Mouse (Mus musculus): ENCODE data around the gene Pm20d1. TPM values are rescaled to one million over a fixed set of nuclear protein-coding genes. Genes with fewer than 3 reads are reported as not detected.

Pm20d1 gene
- total RNA-seq, 1 experiment from 2014 or later = not detected

DNA sequence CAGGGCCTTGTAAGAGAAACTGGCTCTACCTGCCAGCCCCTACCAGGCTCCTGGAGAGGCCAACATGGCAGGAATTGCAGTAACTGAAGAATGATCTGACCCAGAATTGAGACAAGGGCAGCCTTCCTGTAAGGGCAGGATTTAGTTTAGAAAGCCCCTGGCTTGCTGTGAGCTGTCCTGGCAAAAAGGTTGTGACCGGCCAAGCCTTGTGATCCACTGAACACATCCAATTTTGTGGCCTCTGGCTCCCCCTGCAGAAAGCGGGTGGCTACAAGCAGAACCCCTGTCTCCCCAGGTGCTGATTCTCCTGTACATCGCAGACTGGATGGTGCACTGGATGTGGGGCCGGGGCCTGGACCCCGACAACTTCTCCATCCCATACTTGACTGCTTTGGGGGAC, 49.1 kb downstream of the Pm20d1 start:
- ATAC-seq (replicated peaks in 1 of 2; ENCODE audit: insufficient read depth in 1 of 2, low FRiP score in 2 of 2, low TSS enrichment in 1 of 2, low read depth in 1 of 2, poor library complexity in 2 of 2, severe bottlenecking in 2 of 2) = peak; percentile 31 to 33; a peak in 1 of 4 replicates

GRCm38 (mm10) chr1:131861811-131862210, 64.6 kb downstream of the Pm20d1 start:
- ATAC-seq (replicated peaks in 1 of 2; ENCODE audit: insufficient read depth in 1 of 2, low FRiP score in 2 of 2, low TSS enrichment in 1 of 2, low read depth in 1 of 2, poor library complexity in 2 of 2, severe bottlenecking in 2 of 2) = no peak

DNA sequence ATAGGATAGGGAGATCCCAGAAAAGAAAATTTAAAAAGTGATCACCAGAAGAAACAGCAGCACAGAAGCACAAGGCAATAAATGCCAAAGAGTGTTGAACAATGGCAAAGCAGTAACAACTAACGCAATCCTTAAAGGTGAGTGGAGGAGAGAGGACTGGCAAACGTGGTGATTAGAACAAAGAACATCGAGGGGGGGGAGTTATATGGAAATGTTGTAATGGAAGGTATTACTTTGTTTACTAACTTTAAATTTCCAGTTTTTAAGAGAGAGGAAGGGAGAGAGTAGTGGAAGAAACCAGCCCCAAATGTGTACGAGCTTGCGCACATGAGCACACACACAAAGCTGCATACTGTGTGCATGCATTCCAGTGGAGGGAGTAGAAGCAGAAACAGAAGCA, 68.4 kb downstream of the Pm20d1 start:
- ATAC-seq (replicated peaks in 1 of 2; ENCODE audit: insufficient read depth in 1 of 2, low FRiP score in 2 of 2, low TSS enrichment in 1 of 2, low read depth in 1 of 2, poor library complexity in 2 of 2, severe bottlenecking in 2 of 2) = no peak

DNA sequence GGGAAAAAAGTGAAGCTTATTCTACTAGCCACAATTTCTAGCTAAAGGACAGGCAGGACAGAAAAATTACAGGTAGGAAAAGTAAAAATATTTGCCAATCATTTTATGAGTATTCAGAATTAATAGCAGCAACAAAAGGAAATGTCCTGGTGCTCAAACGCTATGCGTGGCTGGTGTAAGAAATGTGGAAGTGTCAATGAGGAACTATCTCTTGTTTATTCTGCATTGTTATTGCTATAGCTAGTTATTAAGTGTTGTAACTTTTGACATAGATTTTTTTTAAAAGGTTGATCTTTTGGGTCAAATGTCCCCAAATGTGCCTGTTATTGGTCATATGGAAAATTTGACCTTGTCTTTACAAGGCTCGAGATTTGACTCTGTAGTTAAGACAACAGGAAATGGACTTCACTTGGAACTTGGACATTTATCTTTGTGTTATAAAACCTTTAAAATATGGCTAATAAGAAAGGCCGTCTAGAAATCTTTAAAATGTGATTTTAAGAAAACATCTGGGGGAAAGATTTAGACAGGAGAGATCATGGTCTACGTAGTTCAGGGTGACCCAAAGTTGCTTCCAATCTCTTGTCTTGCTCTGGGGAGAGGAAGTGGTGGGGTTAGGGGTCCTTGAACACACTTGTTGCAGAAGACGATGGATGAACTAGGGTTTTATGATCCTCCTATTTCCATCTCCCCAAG, 69.3 kb downstream of the Pm20d1 start:
- no peak for ATAC-seq (replicated peaks in 1 of 2; ENCODE audit: insufficient read depth in 1 of 2, low FRiP score in 2 of 2, low TSS enrichment in 1 of 2, low read depth in 1 of 2, poor library complexity in 2 of 2, severe bottlenecking in 2 of 2)

DNA sequence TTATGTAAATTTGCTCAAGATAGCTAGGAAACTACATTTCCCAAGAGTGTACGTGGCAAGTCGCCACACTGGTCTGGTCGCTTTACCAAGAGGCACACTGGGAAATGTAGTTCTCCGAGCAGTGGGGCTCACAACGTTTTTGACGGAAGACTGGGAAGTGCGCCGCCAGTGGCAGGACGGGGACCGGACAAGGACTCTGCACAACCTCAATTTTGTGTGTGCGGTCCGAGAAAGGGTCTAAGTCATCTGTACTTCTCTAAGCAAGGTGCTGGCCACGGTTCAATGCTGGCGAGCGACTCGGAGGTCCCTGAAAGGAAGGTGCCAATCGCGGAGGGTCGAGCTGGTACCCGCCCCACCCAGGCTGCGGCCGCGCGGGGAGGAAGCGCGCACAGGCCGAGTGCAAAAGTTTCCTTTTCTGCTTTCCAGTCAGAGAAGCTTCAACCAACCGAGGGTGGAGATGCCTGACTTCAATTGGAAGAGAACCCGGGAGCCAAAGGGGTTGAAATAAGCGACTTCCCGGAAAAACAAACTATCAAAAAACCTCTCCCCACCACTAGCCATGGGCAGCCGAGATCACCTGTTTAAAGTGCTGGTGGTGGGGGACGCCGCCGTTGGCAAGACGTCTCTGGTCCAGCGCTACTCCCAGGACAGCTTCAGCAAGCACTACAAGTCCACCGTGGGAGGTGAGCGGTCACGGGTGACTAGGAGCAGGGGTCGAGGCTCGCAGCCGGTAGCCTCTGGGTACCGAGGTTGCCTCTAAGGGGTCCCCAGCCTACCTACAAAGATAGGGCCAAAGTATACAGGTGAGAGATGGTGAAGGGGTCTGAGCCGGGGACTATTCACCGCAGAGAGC, 70.1 kb downstream of the Pm20d1 start, which contains the start of gene Rab29:
Gene Rab29, plus strand, starts transcription at position 132 of the 853 bp plus-strand sequence.
- peak; percentile 95 to 97 for ATAC-seq (replicated peaks in 1 of 2; ENCODE audit: insufficient read depth in 1 of 2, low FRiP score in 2 of 2, low TSS enrichment in 1 of 2, low read depth in 1 of 2, poor library complexity in 2 of 2, severe bottlenecking in 2 of 2)

GRCm38 (mm10) chr1:131867946-131868290, 70.7 kb downstream of the Pm20d1 start:
- ATAC-seq (replicated peaks in 1 of 2; ENCODE audit: insufficient read depth in 1 of 2, low FRiP score in 2 of 2, low TSS enrichment in 1 of 2, low read depth in 1 of 2, poor library complexity in 2 of 2, severe bottlenecking in 2 of 2) = peak in 1 of 2 experiments; percentile 30; a peak in 2 of 4 replicates

GRCm38 (mm10) chr1:131869561-131869960, 72.4 kb downstream of the Pm20d1 start:
- no peak for ATAC-seq (replicated peaks in 1 of 2; ENCODE audit: insufficient read depth in 1 of 2, low FRiP score in 2 of 2, low TSS enrichment in 1 of 2, low read depth in 1 of 2, poor library complexity in 2 of 2, severe bottlenecking in 2 of 2)

Other genes starting within 250 kb of the Pm20d1 start
- not detected in 2 replicates for gene Avpr1b, start 198.1 kb upstream of the Pm20d1 start, total RNA-seq (2017)
- gene Ctse, start 159.1 kb upstream of the Pm20d1 start, total RNA-seq (2017) = 13.3 and 40.3 TPM in 2 replicates
- 2.1 and 4.5 TPM in 2 replicates for gene Rab7b, start 108.7 kb upstream of the Pm20d1 start, total RNA-seq (2017)
- gene Slc26a9, start 53.4 kb upstream of the Pm20d1 start, total RNA-seq (2017) = not detected in 2 replicates
- gene Slc41a1, start 30.1 kb downstream of the Pm20d1 start, total RNA-seq (2017) = 11.2 and 14.2 TPM in 2 replicates
- 16.1 and 28.8 TPM in 2 replicates for gene Rab29, start 69.8 kb downstream of the Pm20d1 start, total RNA-seq (2017)
- 255 and 303 TPM in 2 replicates for gene Nucks1, start 113.2 kb downstream of the Pm20d1 start, total RNA-seq (2017)
- gene Slc45a3, start 165.6 kb downstream of the Pm20d1 start, total RNA-seq (2017) = 0.35 and 0.88 TPM in 2 replicates
- 118 and 147 TPM in 2 replicates for gene Elk4, start 210.2 kb downstream of the Pm20d1 start, total RNA-seq (2017)